Mouse (Mus musculus): Measurements from ENCODE around the gene Gm49450. TPM values are rescaled to one million over a fixed set of nuclear protein-coding genes. Genes with fewer than 3 reads are reported as not detected.
A peak's percentile ranks its signal among the peaks of the same experiment; 100 is the strongest.
"Not testable (repeated sequence)": the region's sequence is repeated elsewhere in the genome, so short reads cannot be mapped to it uniquely, and the experiment has no call there.

Gm49450 gene
- total RNA-seq, 2 experiments from 2014 or later: not detected

- DNase-seq: peak; percentile 77
These were observed 32.1 kb upstream of the Gm49450 start for GRCm38 (mm10) chr15:98985240-98985981.

DNA sequence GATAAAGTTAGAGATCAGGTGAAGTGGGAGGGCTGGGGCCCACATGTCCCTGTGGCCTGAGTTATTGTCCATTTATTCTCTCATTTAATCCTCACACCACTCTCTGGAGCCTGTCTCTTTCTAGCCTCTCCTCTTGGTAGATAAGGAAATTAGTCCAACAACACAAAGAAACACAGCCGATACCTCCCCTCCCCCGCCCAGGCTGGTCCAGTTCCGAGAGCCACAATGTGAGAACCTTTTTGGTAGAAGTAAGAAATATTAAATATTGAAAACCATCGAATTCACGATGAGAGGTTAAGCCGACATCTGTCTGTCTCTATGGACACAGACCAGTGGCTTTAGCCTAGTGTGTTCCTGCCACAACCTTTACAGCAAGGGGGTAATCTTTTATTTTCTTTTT, 31.3 kb upstream of the Gm49450 start:
- DNase-seq: no peak

GRCm38 (mm10) chr15:98983431-98984081, 30.2 kb upstream of the Gm49450 start:
- DNase-seq: no peak

- no peak for DNase-seq
These were observed 28.7 kb upstream of the Gm49450 start for GRCm38 (mm10) chr15:98982100-98982499.

GRCm38 (mm10) chr15:98980012-98980614, 26.8 kb upstream of the Gm49450 start:
- no peak for DNase-seq

- DNase-seq: no peak
These were observed 25.2 kb upstream of the Gm49450 start for GRCm38 (mm10) chr15:98978409-98979172.

- peak; percentile 86 for DNase-seq
These were observed 24.5 kb upstream of the Gm49450 start for GRCm38 (mm10) chr15:98977759-98978408.

- DNase-seq: no peak
These were observed 23.7 kb upstream of the Gm49450 start for GRCm38 (mm10) chr15:98976763-98977758.

DNA sequence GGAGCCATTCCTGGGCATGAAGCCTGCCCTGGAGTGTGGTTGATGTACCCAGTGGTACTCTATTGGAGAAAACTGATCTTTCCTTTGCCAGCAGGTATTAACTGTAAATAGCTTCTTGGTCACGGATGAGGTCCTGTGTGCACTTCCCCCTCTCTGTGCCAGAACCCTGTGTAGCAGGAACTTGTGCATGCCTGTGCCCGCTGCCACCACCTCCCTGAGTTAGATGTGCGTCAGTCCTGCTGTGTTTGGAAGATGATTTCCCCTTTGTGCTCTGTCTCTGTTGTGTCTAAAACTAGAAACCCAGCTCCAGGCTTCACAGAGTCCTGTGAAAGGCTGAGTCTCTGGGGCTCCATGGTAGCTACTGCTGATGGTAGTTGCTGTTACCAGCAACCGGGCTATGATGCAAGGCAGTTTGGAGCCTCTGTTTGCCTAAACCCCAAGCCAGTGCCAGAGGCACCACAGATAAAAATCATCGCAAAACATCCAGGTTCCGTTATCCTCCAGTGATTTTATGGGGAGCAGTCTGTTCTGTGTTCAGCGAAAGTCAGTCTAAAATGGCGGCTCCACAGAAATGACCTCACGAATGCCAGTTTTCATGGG, 19.8 kb upstream of the Gm49450 start:
- no peak for DNase-seq

- not testable (repeated sequence) for DNase-seq
These were observed 18.4 kb upstream of the Gm49450 start for GRCm38 (mm10) chr15:98971576-98972320.

GRCm38 (mm10) chr15:98971111-98971510, 17.8 kb upstream of the Gm49450 start:
- DNase-seq: no peak

DNA sequence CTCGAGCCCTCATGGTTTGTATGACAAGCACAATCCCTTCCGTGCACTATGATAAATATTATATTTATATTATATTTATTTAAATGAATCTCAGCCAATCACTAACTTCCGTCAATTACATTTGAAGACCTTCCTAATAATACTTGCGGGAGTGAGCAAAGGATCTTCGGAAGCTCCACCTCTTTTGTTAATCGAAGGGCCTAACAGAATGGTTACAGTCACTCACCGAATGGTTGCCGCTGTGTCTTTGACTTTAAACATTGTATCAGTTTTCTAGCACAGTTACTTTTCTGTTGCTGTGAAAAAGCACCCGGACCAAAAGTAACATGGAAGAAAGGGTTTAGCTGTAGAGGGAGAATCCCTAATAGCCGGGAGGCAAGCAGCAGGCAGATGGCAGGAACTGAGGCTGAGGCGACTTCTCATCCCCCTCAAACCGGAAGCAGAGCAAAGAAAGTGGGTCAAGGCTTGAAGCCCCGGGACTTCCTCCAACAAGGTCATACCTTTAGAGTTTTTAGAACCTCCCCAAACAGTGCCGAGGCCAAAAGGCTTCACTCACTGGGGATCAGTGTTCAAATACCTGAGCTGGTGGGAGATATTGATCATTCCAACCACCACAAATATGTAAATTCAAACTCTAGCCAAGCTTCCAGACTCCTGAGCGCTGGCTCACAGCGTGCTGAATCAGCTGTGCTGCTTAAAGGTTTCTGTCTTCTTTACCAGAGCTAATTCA, 16.2 kb upstream of the Gm49450 start:
- no peak for DNase-seq

GRCm38 (mm10) chr15:98968701-98969371, 15.5 kb upstream of the Gm49450 start:
- DNase-seq: no peak

DNA sequence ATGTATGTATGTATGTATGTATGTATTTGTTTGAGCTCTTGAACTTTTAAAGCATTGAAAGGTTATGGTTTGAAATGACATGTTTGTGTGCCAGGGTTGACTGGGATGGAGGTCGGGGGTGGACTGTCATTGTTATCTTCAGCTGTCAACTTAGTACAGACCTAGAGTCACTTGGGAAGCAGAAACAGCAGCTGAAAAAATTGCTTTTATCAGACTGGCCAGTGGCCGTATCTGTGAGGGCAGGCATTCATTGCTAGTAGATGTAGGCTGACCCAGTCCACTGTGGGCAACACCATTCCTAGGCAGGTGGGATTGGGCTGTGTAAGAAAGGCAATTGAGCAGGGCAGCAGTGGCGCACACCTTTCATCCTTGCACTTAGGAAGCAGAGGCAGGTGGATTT, 6.2 kb upstream of the Gm49450 start:
- DNase-seq: no peak

GRCm38 (mm10) chr15:98958901-98959420, 5.6 kb upstream of the Gm49450 start:
- no peak for DNase-seq

DNA sequence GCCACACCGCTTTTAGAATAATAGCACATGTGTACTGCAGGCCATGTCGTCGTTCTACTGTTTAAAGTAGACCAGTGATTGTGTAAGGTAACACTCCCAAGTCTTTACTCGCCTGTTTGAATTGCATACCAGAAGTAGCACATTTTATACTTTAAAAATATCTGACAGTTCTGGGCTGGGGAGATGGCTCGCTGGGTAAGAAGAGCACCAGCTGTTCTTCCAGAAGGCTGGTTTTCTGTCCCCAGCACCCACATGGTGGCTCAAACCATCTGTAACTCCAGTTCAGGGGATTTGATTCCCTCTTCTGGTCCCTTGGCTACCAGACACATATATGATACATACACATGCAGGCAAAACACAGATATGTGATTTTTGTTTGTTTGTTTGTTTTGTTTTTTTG, 4.1 kb upstream of the Gm49450 start:
- DNase-seq: no peak

GRCm38 (mm10) chr15:98956000-98956399, 2.6 kb upstream of the Gm49450 start:
- no peak for DNase-seq

DNA sequence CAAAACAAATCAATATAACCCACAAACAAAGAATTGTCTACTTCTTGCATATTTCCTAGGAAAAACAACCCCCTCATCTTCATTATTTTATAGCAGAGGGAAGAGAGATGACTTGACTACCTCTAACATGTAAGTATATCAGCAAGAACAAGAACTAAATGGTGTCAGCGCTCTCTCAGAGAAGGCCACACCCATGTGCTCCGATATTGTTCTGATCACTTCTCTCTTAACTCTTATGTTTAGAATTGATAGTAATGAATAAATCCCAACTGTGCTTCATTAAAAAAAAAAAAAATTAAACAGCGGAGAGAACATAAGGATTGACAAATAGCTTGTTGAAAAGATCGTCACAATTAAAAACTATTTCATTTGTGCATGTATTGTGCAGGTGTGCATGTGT, 2.0 kb upstream of the Gm49450 start:
- no peak for DNase-seq
